Mouse (Mus musculus) limb, embryonic 12.5 days (tissue): Measurements from ENCODE around the gene Tmem165. TPM values are rescaled to one million over a fixed set of nuclear protein-coding genes. Genes with fewer than 3 reads are reported as not detected.
A peak's percentile ranks its signal among the peaks of the same experiment; 100 is the strongest.

Experiments
- ATAC-seq: fragments of 200-750 bp; cut with Nextera tagmentation; 2 replicates; pipeline ENCODE4 v1.8.0; 2017; ENCODE audit warnings: low read depth, moderate TSS enrichment; ENCODE audit not compliant: insufficient number of reproducible peaks, insufficient read depth, low FRiP score, low TSS enrichment
- H3K27ac ChIP-seq: fragments of 300-500 bp; sonication (generic); 2 replicates; pipeline ENCODE4 v1.5.1; 2016; ENCODE audit warnings: mild to moderate bottlenecking, moderate library complexity
- H3K27me3 ChIP-seq: fragments of 300-500 bp; sonication (generic); 2 replicates; pipeline ENCODE4 v1.6.1; 2016; ENCODE audit warnings: mild to moderate bottlenecking, moderate library complexity
- H3K36me3 ChIP-seq: fragments of 300-500 bp; sonication (generic); 2 replicates; pipeline ENCODE4 v1.6.1; 2016; ENCODE audit warnings: mild to moderate bottlenecking, moderate library complexity
- H3K4me1 ChIP-seq: fragments of 300-500 bp; sonication (generic); replicated peaks from 2 replicates; pipeline ENCODE4 v1.6.1; 2016
- H3K4me2 ChIP-seq: fragments of 300-500 bp; sonication (generic); 2 replicates; pipeline ENCODE4 v1.6.1; 2016; ENCODE audit warnings: mild to moderate bottlenecking, moderate library complexity
- H3K4me3 ChIP-seq: fragments of 300-500 bp; sonication (generic); replicated peaks from 2 replicates; pipeline ENCODE4 v1.5.1; 2016; ENCODE audit warnings: mild to moderate bottlenecking
- H3K9ac ChIP-seq: fragments of 300-500 bp; sonication (generic); replicated peaks from 2 replicates; pipeline ENCODE4 v1.6.1; 2016; ENCODE audit warnings: mild to moderate bottlenecking, moderate library complexity
- H3K9me3 ChIP-seq: fragments of 300-500 bp; sonication (generic); 2 replicates; pipeline ENCODE4 v1.6.1; 2016; ENCODE audit warnings: mild to moderate bottlenecking, moderate library complexity
- WGBS: fragments of 180-500 bp; shearing (Covaris S2); methylation state at CpG from one replicate; pipeline ENCODE4 v1.1.7; 2016; 5-methylcytosine and 5-hydroxymethylcytosine counted together
- polyA plus RNA-seq: library from polyadenylated mRNA; unstranded; fragments of >200 nt; fragmentation: Nextera tagmentation; extraction: Ambion mirVana; gene quantifications from 2 replicates; pipeline ENCODE4 v1.2.1, GENCODE M21; 2016

Tmem165 gene
- polyA plus RNA-seq: 124 and 133 TPM in 2 replicates

DNA sequence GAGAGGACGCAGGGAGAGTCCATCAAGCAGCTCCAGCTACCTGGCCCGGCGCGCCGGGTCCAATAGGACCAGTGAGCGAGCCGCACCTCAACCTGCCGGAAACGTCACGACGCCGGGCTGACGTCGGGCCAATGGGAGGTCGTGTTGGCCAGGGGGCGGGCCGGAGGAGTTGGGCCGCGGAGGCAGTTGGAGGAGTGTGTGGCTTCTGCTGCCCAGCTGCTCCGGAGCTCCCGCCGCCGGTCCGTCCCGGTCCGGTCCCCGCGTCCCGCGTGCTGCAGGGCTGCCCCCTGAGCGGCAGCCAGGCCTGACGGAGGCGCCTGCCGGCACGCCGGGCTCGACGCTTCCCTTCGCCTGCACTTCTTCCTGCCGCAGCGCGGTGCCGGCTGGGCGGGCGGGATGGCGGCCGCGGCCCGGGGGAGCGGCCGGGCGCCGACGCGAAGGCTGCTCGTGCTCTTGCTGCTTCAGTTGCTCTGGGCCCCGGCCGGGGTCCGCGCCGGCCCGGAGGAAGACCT, at the start of gene Tmem165:
Gene Tmem165 (plus strand): TSS at position 131 of the 512 bp plus-strand sequence.
- ATAC-seq: peak; percentile 93
- H3K4me1 ChIP-seq: peaks cover 25% of the 10 kb centered on the region
- peaks cover 5% of the 10 kb centered on the region; the same call in 1 of the 2 replicates for H3K36me3 ChIP-seq
- H3K4me3 ChIP-seq: peak within 1 kb of the TSS; percentile 96
- H3K9ac ChIP-seq: peak within 1 kb of the TSS; percentile 96
- no peaks in the 10 kb centered on the region for H3K27me3 ChIP-seq
- under 1% methylated on average over 62 of the region's 62 CpGs for WGBS
- peak within 1 kb of the TSS; percentile 98 for H3K27ac ChIP-seq
- no peaks in the 10 kb centered on the region for H3K9me3 ChIP-seq
- H3K4me2 ChIP-seq: peak within 1 kb of the TSS; percentile 71

DNA sequence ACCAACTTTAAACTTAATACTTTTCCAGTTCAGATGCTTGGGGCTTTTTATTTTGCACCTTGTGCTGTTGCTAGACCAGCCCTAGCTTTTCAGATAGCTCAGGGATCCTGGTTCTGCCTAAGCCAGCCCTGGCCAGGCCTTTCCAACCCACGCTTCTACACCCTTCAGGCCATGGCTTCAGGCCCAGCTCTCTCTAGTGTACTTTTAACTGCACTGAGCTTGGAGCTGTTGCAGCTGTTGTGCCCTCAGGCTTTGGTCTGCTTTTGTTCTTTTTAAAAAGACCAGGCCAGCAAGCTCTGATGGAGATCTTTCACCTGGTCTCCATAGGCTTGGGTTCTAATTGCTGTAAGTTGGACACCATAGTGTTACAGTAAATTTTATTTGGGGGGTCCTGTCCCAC, 48.0 kb upstream of the Tmem165 start:
- no peaks in the 10 kb centered on the region for H3K36me3 ChIP-seq
- WGBS: 82% methylated on average over 1 of the region's 1 CpGs
- H3K4me1 ChIP-seq: peaks cover 8% of the 10 kb centered on the region
- H3K4me2 ChIP-seq: no peak overlapping the region
- no peaks in the 10 kb centered on the region for H3K9me3 ChIP-seq
- ATAC-seq: no peak
- no peak overlapping the region for H3K9ac ChIP-seq
- H3K27ac ChIP-seq: no peak overlapping the region
- H3K4me3 ChIP-seq: no peak overlapping the region
- H3K27me3 ChIP-seq: no peaks in the 10 kb centered on the region

GRCm38 (mm10) chr5:76136271-76136670, 47.4 kb upstream of the Tmem165 start:
- Histone ChIP-seq H3K27me3 (no peaks in the 10 kb centered on the region), H3K9me3 (no peaks in the 10 kb centered on the region), H3K4me2 (no peak overlapping the region), H3K9ac (no peak overlapping the region), H3K36me3 (no peaks in the 10 kb centered on the region), H3K4me1 (peaks cover 11% of the 10 kb centered on the region), H3K4me3 (no peak overlapping the region), H3K27ac (no peak overlapping the region)
- 95% methylated on average over 3 of the region's 3 CpGs for WGBS
- ATAC-seq: no peak

DNA sequence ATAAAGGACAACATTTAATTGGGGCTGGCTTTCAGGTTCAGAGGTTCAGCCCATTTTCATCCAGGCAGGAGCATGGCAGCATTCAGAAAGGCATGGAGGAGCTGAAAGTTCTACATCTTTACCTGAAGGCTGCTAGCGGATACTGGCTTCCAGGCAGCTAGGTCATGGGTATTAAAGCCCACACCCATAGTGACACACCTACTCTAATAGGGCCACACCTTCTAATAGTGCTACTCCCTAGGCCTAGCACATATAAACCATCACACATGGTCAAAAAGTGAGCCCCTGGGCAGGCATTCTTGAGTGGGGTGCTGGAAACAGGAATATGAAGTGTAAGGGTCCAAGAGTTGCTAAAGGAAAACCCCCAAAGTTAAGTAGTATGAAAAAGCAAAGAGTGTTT, 46.1 kb upstream of the Tmem165 start:
- no peaks in the 10 kb centered on the region for H3K36me3 ChIP-seq
- no peak overlapping the region for H3K4me3 ChIP-seq
- no peak overlapping the region for H3K27ac ChIP-seq
- H3K4me2 ChIP-seq: no peak overlapping the region
- WGBS: 93% methylated on average over 1 of the region's 1 CpGs
- ATAC-seq: no peak
- H3K9me3 ChIP-seq: no peaks in the 10 kb centered on the region
- H3K27me3 ChIP-seq: no peaks in the 10 kb centered on the region
- H3K9ac ChIP-seq: no peak overlapping the region
- H3K4me1 ChIP-seq: peaks cover 12% of the 10 kb centered on the region

- Histone ChIP-seq H3K4me3 (no peak overlapping the region), H3K36me3 (no peaks in the 10 kb centered on the region), H3K27me3 (no peaks in the 10 kb centered on the region), H3K27ac (no peak overlapping the region), H3K4me2 (no peak overlapping the region), H3K9me3 (no peaks in the 10 kb centered on the region), H3K4me1 (peaks cover 12% of the 10 kb centered on the region), H3K9ac (no peak overlapping the region)
- no peak for ATAC-seq
- WGBS: 80% methylated on average over 1 of the region's 1 CpGs
These were observed 45.6 kb upstream of the Tmem165 start for GRCm38 (mm10) chr5:76138071-76138470.

GRCm38 (mm10) chr5:76138512-76138911, 45.2 kb upstream of the Tmem165 start:
- Histone ChIP-seq H3K9ac (no peak overlapping the region), H3K4me1 (peaks cover 12% of the 10 kb centered on the region), H3K4me2 (no peak overlapping the region), H3K36me3 (no peaks in the 10 kb centered on the region), H3K9me3 (no peaks in the 10 kb centered on the region), H3K27ac (no peak overlapping the region), H3K4me3 (no peak overlapping the region), H3K27me3 (no peaks in the 10 kb centered on the region)
- no peak for ATAC-seq
- WGBS: 87% methylated on average over 10 of the region's 10 CpGs

GRCm38 (mm10) chr5:76139171-76139671, 44.5 kb upstream of the Tmem165 start:
- ATAC-seq: no peak
- H3K27ac ChIP-seq: no peak overlapping the region
- no peak overlapping the region for H3K9ac ChIP-seq
- peak overlapping the region; percentile 75 for H3K4me2 ChIP-seq
- no peaks in the 10 kb centered on the region for H3K9me3 ChIP-seq
- WGBS: 53% methylated on average over 7 of the region's 7 CpGs
- no peaks in the 10 kb centered on the region for H3K27me3 ChIP-seq
- peak overlapping the region; percentile 68 for H3K4me3 ChIP-seq
- H3K36me3 ChIP-seq: no peaks in the 10 kb centered on the region
- H3K4me1 ChIP-seq: peaks cover 12% of the 10 kb centered on the region

GRCm38 (mm10) chr5:76139808-76140729, 43.6 kb upstream of the Tmem165 start, which contains the start of gene Srd5a3:
TSS of gene Srd5a3 (plus strand) at chr5:76140271.
- Histone ChIP-seq H3K27me3 (no peaks in the 10 kb centered on the region), H3K9ac (peak within 1 kb of the TSS; percentile 84), H3K9me3 (no peaks in the 10 kb centered on the region), H3K4me2 (peak within 1 kb of the TSS; percentile 75), H3K4me1 (peaks cover 12% of the 10 kb centered on the region), H3K36me3 (no peaks in the 10 kb centered on the region), H3K4me3 (peak within 1 kb of the TSS; percentile 68), H3K27ac (peak within 1 kb of the TSS; percentile 99)
- ATAC-seq: peak; percentile 95
- under 1% methylated on average over 69 of the region's 69 CpGs for WGBS

- 12% methylated on average over 9 of the region's 9 CpGs for WGBS
- peak; percentile 58 for ATAC-seq
- Histone ChIP-seq H3K27me3 (no peaks in the 10 kb centered on the region), H3K9ac (peak overlapping the region; percentile 84), H3K4me3 (peak overlapping the region; percentile 68), H3K27ac (peak overlapping the region; percentile 99), H3K36me3 (no peaks in the 10 kb centered on the region), H3K9me3 (no peaks in the 10 kb centered on the region), H3K4me1 (peaks cover 12% of the 10 kb centered on the region), H3K4me2 (peak overlapping the region; percentile 75)
These were observed 43.0 kb upstream of the Tmem165 start for GRCm38 (mm10) chr5:76140730-76141066.

- Histone ChIP-seq H3K27me3 (no peaks in the 10 kb centered on the region), H3K36me3 (no peaks in the 10 kb centered on the region), H3K9ac (no peak overlapping the region), H3K27ac (no peak overlapping the region), H3K9me3 (no peaks in the 10 kb centered on the region), H3K4me1 (peaks cover 12% of the 10 kb centered on the region), H3K4me2 (no peak overlapping the region), H3K4me3 (no peak overlapping the region)
- ATAC-seq: no peak
- WGBS: 85% methylated on average over 4 of the region's 4 CpGs
These were observed 40.3 kb upstream of the Tmem165 start for GRCm38 (mm10) chr5:76143356-76143755.

DNA sequence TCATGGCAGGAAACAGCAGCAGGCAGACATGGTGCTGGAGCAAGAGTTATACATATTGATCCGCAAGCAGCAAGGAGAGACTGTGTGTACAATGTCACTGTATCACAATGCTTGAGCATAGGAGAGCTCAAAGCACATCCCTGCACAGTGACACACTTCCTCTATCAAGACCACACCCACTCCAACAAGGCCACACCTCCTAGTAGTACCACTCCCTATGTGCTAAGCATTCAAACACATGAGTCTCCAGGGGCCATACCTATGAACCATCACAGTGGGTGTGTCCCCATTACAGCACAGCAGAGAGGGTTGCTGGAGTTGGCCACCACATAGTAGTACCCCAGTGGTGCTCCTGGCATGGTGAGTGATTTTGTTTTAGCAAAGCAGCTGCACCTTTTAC, 37.3 kb upstream of the Tmem165 start:
- no peak overlapping the region for H3K27ac ChIP-seq
- peaks cover 17% of the 10 kb centered on the region for H3K36me3 ChIP-seq
- 100% methylated on average over 1 of the region's 1 CpGs for WGBS
- H3K9me3 ChIP-seq: no peaks in the 10 kb centered on the region
- no peak overlapping the region for H3K4me2 ChIP-seq
- H3K27me3 ChIP-seq: no peaks in the 10 kb centered on the region
- no peak overlapping the region for H3K9ac ChIP-seq
- no peaks in the 10 kb centered on the region for H3K4me1 ChIP-seq
- no peak overlapping the region for H3K4me3 ChIP-seq
- no peak; the same call in 1 of the 2 replicates for ATAC-seq
